Mouse (Mus musculus) kidney, adult 2 months (tissue): ENCODE results near the gene Bsg.

ENCODE experiments used
- CTCF ChIP-seq: fragments of 200-500 bp; conservative IDR thresholded peaks from 2 replicates; pipeline ENCODE4 v1.5.1; 2011; ENCODE audit warnings: low read depth, mild to moderate bottlenecking, control low read depth, low read length, moderate library complexity, mixed read lengths; ENCODE audit not compliant: insufficient read depth, insufficient read length
- POLR2A ChIP-seq: fragments of 200-500 bp; IDR thresholded peaks from one replicate; pipeline ENCODE4 v1.6.1; 2011; ENCODE audit warnings: low read depth, low read length, control low read depth

GRCm38 (mm10) chr10:79689178-79689577, 15.1 kb upstream of the Bsg start:
- TF ChIP-seq CTCF = no peak
- TF ChIP-seq POLR2A = no peak
